Mouse (Mus musculus) intestine, postnatal 0 days (tissue): ENCODE results near the gene Shisa8. TPM values are rescaled to one million over a fixed set of nuclear protein-coding genes. Genes with fewer than 3 reads are reported as not detected.
A peak's percentile ranks its signal among the peaks of the same experiment; 100 is the strongest.

Source experiments
- ATAC-seq: fragments of 200-750 bp; cut with Nextera tagmentation; 2 replicates; pipeline ENCODE4 v1.8.0; 2017; ENCODE audit warnings: mild to moderate bottlenecking, moderate TSS enrichment, moderate library complexity
- H3K27ac ChIP-seq: fragments of 300-500 bp; sonication (generic); 2 replicates; pipeline ENCODE4 v1.5.1; 2014; ENCODE audit warnings: mild to moderate bottlenecking, low read depth, low read length, moderate library complexity
- H3K27me3 ChIP-seq: fragments of 300-500 bp; sonication (generic); replicated peaks from 2 replicates; pipeline ENCODE4 v1.6.1; 2014; ENCODE audit warnings: low read length, mixed read lengths; ENCODE audit not compliant: control insufficient read depth, insufficient read depth
- H3K36me3 ChIP-seq: fragments of 300-500 bp; sonication (generic); 2 replicates; pipeline ENCODE4 v1.6.1; 2014; ENCODE audit warnings: mild to moderate bottlenecking, moderate library complexity; ENCODE audit not compliant: control insufficient read depth, insufficient read depth
- H3K4me1 ChIP-seq: fragments of 300-500 bp; sonication (generic); replicated peaks from 2 replicates; pipeline ENCODE4 v1.6.1; 2014; ENCODE audit warnings: antibody characterized with exemption, low read length, mixed read lengths; ENCODE audit not compliant: control insufficient read depth, insufficient read depth
- H3K4me2 ChIP-seq: fragments of 300-500 bp; sonication (generic); replicated peaks from 2 replicates; pipeline ENCODE4 v1.6.1; 2014; ENCODE audit warnings: low read depth, mild to moderate bottlenecking, moderate library complexity
- H3K4me3 ChIP-seq: fragments of 300-500 bp; sonication (generic); 2 replicates; pipeline ENCODE4 v1.5.1; 2014; ENCODE audit warnings: low read depth, low read length
- H3K9ac ChIP-seq: fragments of 300-500 bp; sonication (generic); 2 replicates; pipeline ENCODE4 v1.6.1; 2014; ENCODE audit warnings: mild to moderate bottlenecking, low read depth, low read length
- H3K9me3 ChIP-seq: fragments of 300-500 bp; sonication (generic); 2 replicates; pipeline ENCODE4 v1.6.1; 2016; ENCODE audit warnings: mixed run types; ENCODE audit not compliant: control insufficient read depth
- CTCF ChIP-seq: sonication (generic); IDR thresholded peaks from 2 replicates; pipeline ENCODE4 v1.5.1; 2016; ENCODE audit warnings: low read depth, mild to moderate bottlenecking, control low read depth, antibody characterized with exemption, moderate library complexity
- WGBS: fragments of 180-500 bp; shearing (Covaris S2); extraction: QIAGEN DNeasy Blood & Tissue Kit; methylation state at CpG from one replicate; pipeline ENCODE4 v1.1.7; 2014; 5-methylcytosine and 5-hydroxymethylcytosine counted together
- polyA plus RNA-seq: library from polyadenylated mRNA; unstranded; fragments of >200 nt; fragmentation: Nextera tagmentation; extraction: Ambion mirVana; gene quantifications from 2 replicates; pipeline ENCODE4 v1.2.1, GENCODE M21; 2015

The Shisa8 gene
- polyA plus RNA-seq, 1 experiment from 2014 or later, result not detected

DNA sequence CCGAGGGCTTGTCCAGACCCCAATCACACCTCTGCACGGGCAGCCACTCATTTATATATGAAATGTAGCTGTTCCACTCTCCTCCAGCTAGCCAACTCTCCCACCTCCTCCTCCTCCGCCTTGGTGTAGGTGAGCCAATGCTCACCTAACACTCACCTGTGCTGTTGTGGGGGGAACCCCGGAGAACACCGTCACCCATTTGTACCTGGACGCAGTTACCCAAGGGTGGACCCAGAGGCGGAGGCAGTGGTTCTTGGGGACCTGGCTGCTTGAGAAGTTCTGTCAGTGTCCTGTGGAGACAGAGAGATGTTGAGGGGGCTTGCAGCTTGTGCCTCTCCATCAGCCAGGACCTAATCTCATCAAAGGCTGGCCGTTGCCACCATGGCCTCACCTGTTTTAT is 4.3 kb downstream of the Shisa8 start:
- H3K9ac ChIP-seq, result no peak overlapping the region
- peaks cover 34% of the 10 kb centered on the region for H3K27me3 ChIP-seq
- H3K4me2 ChIP-seq, result no peak overlapping the region
- H3K4me1 ChIP-seq, result no peaks in the 10 kb centered on the region
- no peak overlapping the region for H3K4me3 ChIP-seq
- no peak for TF ChIP-seq CTCF
- H3K9me3 ChIP-seq, result no peaks in the 10 kb centered on the region
- H3K27ac ChIP-seq, result no peak overlapping the region
- ATAC-seq, result no peak
- WGBS, result 87% methylated on average over 8 of the region's 8 CpGs
- H3K36me3 ChIP-seq, result peaks cover 32% of the 10 kb centered on the region

DNA sequence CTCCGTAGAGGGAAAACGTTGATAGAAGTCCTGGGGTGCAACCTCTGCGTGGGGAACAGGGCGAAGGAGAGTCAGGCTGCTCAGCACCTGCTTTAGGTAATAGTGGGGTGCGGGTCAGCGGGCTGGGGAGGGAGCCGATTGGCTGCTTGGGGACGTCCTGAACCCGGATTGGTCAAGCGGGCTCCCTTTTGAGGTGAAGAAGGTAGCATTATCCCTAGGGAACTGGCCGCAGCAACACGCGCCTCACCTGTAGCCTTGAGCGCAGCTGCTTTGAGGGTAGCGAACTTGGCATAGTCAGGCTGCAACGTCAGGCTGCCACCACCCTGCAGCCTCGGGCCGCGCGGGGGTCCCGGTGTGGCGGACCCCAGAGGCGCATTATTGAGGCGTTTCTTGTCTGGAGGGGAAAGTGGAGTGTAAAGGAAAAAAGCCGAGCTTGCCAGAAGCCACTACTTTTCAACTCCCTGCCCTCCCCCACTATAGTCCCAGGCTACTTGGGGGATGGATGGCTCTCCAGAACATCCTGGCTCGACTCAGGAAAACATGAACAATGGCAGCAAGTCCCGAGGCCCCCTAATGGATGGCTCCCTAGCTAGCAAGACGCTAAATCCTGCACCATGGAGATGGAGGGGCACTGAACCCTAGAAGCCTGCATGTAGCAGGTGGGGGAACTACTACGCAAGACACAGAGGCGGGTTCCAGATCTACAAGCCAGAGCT is 5.0 kb downstream of the Shisa8 start:
- no peak for TF ChIP-seq CTCF
- Histone ChIP-seq H3K4me3 (no peak overlapping the region), H3K36me3 (peaks cover 39% of the 10 kb centered on the region), H3K9me3 (no peaks in the 10 kb centered on the region), H3K27ac (no peak overlapping the region), H3K4me2 (no peak overlapping the region), H3K27me3 (peaks cover 28% of the 10 kb centered on the region), H3K9ac (no peak overlapping the region), H3K4me1 (no peaks in the 10 kb centered on the region)
- WGBS, result 43% methylated on average over 30 of the region's 30 CpGs
- ATAC-seq, result no peak

- Histone ChIP-seq H3K9ac (no peak overlapping the region), H3K9me3 (no peaks in the 10 kb centered on the region), H3K27me3 (peaks cover 22% of the 10 kb centered on the region), H3K4me1 (no peaks in the 10 kb centered on the region), H3K4me2 (no peak overlapping the region), H3K36me3 (peaks cover 45% of the 10 kb centered on the region), H3K27ac (no peak overlapping the region), H3K4me3 (no peak overlapping the region)
- no peak for TF ChIP-seq CTCF
- WGBS, result 41% methylated on average over 34 of the region's 34 CpGs
- no peak for ATAC-seq
These were observed 5.5 kb downstream of the Shisa8 start for GRCm38 (mm10) chr15:82207105-82207459.

- no peak overlapping the region for H3K4me2 ChIP-seq
- TF ChIP-seq CTCF, result no peak
- no peak overlapping the region for H3K9ac ChIP-seq
- no peaks in the 10 kb centered on the region for H3K9me3 ChIP-seq
- no peaks in the 10 kb centered on the region for H3K4me1 ChIP-seq
- peak; percentile 21; the same call in 1 of the 2 replicates for ATAC-seq
- H3K27me3 ChIP-seq, result peaks cover 16% of the 10 kb centered on the region
- peaks cover 50% of the 10 kb centered on the region for H3K36me3 ChIP-seq
- H3K27ac ChIP-seq, result no peak overlapping the region
- no peak overlapping the region for H3K4me3 ChIP-seq
- 52% methylated on average over 9 of the region's 9 CpGs for WGBS
These were observed 6.1 kb downstream of the Shisa8 start for GRCm38 (mm10) chr15:82206365-82207104.

DNA sequence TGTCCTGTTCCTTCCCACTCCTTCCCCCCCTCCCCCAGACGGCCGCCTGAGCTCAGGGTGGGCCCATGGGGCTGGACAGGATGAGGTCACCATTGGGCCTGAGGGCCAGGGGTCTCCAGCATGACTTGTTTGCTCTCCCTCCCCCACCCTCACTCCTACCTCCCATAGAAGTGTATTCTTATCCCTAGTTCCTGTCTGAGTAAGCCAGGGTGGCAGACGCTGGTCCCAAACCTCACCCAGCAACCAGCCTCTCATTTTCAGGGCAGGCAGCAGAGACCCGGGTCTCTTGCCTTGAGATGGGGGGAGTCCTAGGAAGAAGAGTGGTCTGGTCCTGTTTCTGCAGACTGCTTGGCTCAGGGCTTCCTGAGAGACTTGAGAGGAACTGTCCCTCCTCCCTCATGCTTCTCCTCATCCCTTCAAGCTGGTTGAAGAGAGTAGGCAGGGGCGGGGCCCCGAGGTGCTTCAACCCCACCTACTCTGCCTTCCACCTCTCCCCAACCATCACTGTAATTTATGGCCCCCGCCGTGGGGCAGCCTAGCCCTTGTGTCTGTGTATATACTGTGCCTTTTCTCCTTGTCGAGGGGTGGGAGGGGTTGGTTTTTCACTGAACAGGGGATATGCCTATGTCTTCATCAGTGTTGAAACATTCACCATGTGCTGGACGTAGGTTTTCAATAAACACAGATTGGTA is 7.8 kb downstream of the Shisa8 start:
- H3K4me1 ChIP-seq, result no peaks in the 10 kb centered on the region
- H3K27ac ChIP-seq, result no peak overlapping the region
- H3K27me3 ChIP-seq, result no peaks in the 10 kb centered on the region; the same call in 1 of the 2 replicates
- no peak for ATAC-seq
- TF ChIP-seq CTCF, result no peak
- WGBS, result 56% methylated on average over 10 of the region's 10 CpGs
- no peak overlapping the region for H3K9ac ChIP-seq
- H3K4me2 ChIP-seq, result no peak overlapping the region
- no peaks in the 10 kb centered on the region for H3K9me3 ChIP-seq
- H3K36me3 ChIP-seq, result peaks cover 65% of the 10 kb centered on the region
- H3K4me3 ChIP-seq, result no peak overlapping the region

DNA sequence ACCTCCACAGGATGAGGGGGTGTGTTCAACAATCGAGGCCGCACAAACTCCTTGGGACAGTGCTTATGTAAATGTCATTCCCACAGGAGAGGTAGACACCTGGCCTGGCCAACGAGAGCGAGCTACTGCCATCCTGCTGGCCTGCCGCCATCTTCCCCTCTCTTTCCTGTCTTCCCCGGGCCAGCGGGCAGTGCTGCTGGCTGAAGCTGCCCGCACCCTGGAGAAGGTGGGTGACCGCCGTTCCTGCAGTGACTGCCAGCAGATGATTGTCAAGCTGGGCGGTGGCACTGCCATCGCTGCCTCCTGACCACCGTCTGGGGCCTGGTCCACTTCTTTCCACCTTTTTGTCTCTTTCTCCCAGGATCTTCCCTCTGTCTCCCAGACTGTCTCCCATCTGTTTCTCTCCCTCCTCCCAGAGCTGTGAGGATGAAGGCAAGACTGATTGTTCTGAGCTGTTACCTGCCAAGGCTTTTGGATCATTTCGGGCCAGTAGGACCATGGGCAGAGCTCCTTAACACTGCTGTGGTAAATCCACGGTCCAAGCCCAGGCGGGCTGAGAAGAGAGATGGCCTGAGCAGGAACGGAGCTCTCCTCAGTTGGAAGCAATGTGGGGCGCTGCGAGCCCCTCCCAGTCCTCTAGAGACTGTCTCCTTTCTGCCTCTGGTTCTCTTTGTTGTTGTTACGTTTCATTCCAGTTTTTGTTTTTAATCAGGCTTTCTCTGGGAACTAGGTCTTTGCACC is 8.8 kb downstream of the Shisa8 start:
- TF ChIP-seq CTCF, result no peak
- 88% methylated on average over 20 of the region's 20 CpGs for WGBS
- Histone ChIP-seq H3K4me1 (no peaks in the 10 kb centered on the region), H3K27ac (no peak overlapping the region), H3K4me3 (no peak overlapping the region), H3K9ac (no peak overlapping the region), H3K9me3 (no peaks in the 10 kb centered on the region), H3K4me2 (no peak overlapping the region), H3K36me3 (peaks cover 75% of the 10 kb centered on the region), H3K27me3 (no peaks in the 10 kb centered on the region)
- no peak for ATAC-seq
